Mouse (Mus musculus) cerebellum, postnatal 14 days (tissue): ENCODE data around the gene Rprd2.
"Not testable (repeated sequence)": the region's sequence is repeated elsewhere in the genome, so short reads cannot be mapped to it uniquely, and the experiment has no call there.

ENCODE experiments used
- DNase-seq, 2 experiments: peaks; one replicate each; pipeline ENCODE4 v3.0.0; 2021; ENCODE audit warnings: mixed read lengths in 2 of 2

Rprd2 gene

DNA sequence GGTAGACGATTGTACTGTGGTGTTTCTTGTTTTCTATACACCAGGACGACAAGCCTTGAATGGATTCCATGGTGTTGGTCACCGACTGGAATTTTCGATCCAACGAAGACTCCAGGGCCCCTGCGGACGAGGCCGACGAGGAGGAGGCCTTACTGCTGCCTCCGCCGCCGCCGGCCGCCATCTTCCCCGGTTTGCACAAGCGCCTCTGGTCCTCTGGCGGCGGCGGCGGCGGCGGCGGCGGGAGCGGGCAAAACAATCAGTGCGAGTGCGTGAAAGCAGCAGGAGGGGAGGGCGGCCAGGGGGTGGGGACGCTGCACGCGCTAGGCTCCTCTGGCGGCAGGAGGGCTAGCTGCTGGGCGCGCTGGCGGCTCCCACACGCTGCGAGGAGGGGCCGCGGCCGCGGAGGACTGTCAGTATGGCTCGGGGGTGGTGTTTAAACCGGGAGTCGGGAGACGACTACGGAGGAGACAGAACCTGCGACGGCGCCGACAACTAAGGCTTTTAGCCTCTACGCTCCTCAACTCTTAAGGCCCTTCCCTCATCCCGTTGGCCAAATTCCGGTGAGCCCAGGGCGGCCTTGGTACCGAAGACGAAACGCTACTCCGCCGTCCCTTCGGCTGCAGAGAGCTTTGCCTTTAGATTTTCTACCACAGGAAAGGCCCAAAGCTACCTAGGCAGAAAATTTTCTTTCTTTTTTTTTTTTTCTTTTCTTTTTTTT lies at the start of gene Rprd2:
Gene Rprd2 (minus strand): TSS at position 293 of the 718 bp plus-strand sequence.
- DNase-seq: peak; percentile 82 to 85

DNA sequence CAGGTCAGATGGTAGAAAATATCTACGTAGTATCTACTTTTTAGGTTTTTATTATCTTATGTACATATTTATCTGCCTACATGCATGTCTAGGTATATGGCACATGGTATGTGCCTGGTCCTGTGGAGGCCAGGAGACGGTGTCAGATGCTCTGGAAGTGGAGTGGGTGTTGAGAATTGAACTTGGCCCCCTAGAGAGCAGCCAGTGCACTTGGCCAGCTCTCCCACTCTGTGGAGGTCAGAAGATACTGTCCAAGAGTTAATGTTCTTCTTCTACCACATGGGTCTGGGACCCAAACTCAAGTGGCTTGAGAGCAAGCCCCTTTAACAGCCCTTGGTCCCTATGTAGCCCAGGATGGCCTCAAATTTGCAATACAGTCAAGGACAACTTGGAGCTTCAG lies 48.7 kb upstream of the Rprd2 start:
- DNase-seq: no peak

- no peak for DNase-seq
Observed at GRCm38 (mm10) chr3:95866071-95866470, 47.4 kb upstream of the Rprd2 start.

DNA sequence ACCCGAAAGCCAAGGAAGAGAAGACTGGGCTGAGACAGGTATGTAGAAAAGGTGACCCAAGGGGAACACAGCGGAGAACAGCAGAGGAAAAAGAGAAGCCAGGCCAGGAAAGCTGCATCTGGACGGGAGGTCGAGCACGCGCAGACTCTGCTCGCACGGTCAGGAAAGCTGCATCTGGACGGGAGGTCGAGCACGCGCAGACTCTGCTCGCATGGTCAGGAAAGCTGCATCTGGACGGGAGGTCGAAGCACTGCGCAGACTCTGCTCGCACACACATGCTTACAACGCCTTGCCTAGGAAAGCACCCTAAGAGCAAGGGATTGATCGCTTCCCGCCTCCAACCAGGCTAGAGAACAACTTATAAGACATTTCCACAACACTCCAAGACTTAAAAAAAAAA lies 46.9 kb upstream of the Rprd2 start:
- DNase-seq: no peak

GRCm38 (mm10) chr3:95865050-95865449 lies 46.4 kb upstream of the Rprd2 start:
- no peak for DNase-seq

GRCm38 (mm10) chr3:95863578-95863977 lies 44.9 kb upstream of the Rprd2 start:
- DNase-seq: no peak

GRCm38 (mm10) chr3:95861796-95862195 lies 43.1 kb upstream of the Rprd2 start:
- peak; percentile 87 to 91 for DNase-seq

GRCm38 (mm10) chr3:95861216-95861615 lies 42.6 kb upstream of the Rprd2 start:
- DNase-seq: peak in 1 of 2 experiments; percentile 42

- DNase-seq: no peak
Observed at GRCm38 (mm10) chr3:95860323-95860722, 41.7 kb upstream of the Rprd2 start.

DNA sequence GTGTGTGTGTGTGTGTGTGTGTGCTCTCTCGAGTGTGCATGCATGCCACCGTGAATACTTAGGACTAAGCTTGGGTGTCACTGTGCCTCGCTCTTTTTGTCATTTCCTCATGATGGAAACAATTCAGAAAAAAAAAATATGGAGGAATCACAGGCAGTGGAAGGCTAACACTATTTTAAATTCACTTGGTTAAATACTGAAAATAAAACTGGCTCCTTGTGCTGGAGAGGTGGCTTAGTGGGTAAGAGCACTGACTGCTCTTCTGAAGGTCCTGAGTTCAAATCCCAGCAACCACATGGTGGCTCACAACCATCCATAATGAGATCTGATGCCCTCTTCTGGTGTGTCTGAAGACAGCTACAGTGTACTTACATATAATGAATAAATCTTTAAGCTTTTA lies 39.6 kb upstream of the Rprd2 start:
- not testable (repeated sequence) for DNase-seq

DNA sequence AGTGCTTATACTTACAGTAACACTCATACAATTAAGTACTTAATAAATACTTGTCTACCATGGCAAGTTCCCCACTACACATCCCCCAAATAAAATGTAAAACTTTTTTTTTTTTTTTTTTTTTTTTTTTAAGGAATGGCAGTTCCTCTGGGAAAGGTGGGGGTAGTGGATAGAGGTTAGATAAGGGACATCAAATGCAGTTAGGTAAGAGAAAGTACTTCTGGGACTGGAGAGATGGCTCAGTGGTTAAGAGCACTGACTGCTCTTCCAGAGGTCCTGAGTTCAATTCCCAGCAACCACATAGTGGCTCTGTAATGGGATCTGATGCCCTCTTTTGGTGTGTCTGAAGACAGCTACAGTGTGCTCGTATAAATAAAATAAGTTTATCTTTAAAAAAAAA lies 38.4 kb upstream of the Rprd2 start:
- DNase-seq: not testable (repeated sequence)

DNA sequence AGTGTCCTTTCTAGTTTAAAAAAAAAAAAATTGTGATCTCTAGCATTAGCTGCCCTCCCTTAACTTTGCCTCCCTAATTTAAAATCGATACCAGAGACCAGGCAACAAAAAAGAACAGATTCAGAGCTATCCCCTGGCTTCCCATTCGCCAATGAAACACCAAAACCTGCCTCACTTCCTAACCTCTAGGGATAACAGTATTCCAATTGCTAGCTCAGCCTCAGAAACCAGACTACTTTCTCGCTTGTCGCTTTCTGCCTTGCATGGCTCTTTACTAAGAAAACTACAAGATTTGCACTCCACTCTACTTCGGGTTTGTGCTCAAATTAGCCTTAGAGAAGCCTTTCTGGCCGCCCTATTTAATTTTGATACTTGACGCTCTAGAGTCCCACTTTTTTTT lies 37.5 kb upstream of the Rprd2 start:
- no peak for DNase-seq

DNA sequence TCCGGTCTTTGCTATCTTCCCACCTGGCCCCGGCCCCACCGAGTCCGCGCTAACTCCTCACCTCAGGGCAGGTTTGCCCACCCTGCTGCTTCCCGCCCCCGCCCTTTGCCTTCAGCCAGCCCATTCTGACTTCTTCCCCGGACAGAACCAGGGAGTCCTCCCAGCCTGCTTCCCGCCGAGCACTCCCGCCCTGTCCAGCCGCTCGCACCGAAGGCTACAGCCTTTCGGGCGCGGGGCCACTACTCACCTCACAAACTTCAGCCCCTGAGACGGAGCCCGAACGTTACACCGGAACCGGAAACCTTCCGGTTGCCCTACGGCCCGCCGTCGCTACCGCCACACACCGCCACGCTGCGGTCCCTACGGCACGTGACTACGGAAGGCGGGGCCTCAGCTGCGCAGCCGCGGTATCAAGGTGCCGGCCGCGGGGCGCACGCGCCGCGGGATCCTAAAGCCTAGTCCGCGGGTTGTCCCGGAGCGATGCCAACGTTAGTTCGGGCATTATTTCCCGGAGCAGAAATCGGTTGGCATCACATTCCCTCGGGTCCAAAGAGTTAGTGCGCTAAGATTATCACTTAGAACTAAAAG lies 36.9 kb upstream of the Rprd2 start, which contains the start of gene Prpf3:
Gene Prpf3 (minus strand): TSS at position 384 of the 588 bp plus-strand sequence.
- DNase-seq: peak; percentile 93 to 94

DNA sequence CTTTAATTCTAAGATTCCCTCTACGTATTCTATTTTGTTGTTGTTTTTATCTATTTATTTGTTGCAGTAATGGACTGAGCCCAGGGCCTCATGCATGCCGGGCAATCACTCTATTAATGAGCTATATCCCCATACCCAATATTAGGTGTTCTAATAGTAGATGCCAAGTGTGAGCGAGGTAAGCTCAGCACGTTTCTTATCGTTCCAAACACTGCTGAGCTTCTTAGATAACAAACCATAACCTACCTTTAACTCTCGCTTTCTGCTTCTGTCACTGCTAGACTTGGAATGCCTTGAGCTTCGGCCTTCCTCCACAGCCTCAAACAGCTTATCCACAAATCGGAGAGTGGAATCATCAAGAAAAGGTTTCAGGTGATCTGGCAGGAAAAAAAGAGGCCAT lies 32.7 kb upstream of the Rprd2 start:
- DNase-seq: no peak

GRCm38 (mm10) chr3:95850611-95851010 lies 31.9 kb upstream of the Rprd2 start:
- no peak for DNase-seq

- DNase-seq: no peak
Observed at GRCm38 (mm10) chr3:95842503-95843214, 24.0 kb upstream of the Rprd2 start.

DNA sequence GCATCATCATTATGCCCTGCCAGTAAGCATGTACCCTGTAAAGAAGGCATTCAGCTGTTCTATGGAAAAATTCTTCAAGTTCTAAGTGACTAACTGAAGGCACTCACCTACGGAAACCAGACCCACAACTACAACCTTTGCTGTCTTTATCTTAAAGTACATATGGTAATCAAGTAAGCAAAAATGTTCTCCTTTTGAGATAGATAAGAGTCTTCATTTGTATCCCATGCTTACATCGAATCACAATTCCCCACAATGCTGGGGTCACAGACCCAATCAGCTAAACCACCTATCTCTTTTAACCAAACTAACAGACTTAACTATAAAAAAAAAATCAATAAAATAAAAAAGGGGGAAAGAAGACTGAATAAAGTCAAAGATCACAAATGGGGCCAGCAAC lies 20.6 kb upstream of the Rprd2 start:
- DNase-seq: no peak

GRCm38 (mm10) chr3:95829053-95829452 lies 10.4 kb upstream of the Rprd2 start:
- no peak for DNase-seq

- DNase-seq: no peak
Observed at GRCm38 (mm10) chr3:95826275-95826674, 7.6 kb upstream of the Rprd2 start.

GRCm38 (mm10) chr3:95820046-95821010 lies 1.7 kb upstream of the Rprd2 start:
- no peak for DNase-seq

DNA sequence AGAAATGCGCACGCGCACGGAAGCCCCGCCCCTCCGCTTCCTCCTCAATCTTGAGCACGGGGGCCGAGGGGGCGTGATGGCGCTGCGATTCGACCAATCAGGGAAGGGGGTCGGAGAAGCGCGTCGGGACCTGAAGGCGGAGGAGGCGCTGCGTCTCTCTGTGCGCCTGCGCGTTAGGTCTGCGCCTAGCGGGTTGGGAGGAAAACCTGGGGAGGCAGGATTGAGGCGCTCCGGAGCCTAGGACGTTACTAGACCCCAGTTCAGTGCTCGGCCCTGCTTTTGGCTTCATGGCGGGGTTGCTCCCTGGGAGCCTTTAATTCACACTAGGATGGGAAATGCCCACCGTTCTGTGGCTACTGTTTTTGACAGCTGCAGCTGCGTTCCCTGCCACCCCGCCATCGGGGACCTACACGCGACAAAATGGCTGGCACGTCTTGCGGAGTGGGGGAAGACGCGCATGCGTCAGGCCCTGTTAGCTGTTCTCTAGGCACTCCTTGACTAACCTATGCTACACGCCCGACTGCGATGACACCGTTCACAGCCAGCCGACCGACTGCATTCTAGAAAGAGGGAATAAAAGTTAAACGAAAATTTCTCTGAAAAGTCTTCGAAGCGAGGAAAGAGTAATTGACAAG lies 805 bp upstream of the Rprd2 start:
- peak; percentile 100 for DNase-seq

DNA sequence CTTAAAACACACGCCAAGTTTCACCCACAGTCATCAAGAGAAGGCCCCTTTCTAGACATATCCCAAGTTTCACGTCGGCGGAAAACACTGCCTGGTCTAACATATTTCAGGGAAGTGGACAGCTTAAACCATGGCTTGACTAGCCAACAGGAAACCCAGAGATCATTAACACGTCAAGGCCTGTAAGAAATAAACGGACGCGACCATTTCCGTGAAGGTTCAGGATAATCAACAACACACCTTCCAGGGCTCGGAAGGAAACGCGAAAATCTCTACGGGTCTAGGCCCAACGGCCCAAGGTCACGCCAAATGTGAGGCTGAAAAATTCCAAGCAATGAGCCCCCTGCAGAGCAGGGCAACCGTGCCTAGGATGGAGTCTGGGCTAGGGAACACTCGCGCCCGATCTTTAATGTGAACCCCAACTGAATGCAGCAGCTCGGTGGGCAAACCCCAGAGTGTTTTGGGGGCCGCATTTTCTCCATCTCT lies 594 bp downstream of the Rprd2 start:
- DNase-seq: peak; percentile 73 to 74
